Mouse (Mus musculus) B cell, adult 2 months (primary cell): Measurements from ENCODE around the gene Dtl.

ENCODE experiments used
- DNase-seq, 2 experiments: peaks; one replicate each; pipeline ENCODE4 v3.0.0; 2022

Dtl gene

GRCm38 (mm10) chr1:191574871-191575457 is 380 bp downstream of the Dtl start:
- DNase-seq: peak in 1 of 2 experiments; percentile 54

DNA sequence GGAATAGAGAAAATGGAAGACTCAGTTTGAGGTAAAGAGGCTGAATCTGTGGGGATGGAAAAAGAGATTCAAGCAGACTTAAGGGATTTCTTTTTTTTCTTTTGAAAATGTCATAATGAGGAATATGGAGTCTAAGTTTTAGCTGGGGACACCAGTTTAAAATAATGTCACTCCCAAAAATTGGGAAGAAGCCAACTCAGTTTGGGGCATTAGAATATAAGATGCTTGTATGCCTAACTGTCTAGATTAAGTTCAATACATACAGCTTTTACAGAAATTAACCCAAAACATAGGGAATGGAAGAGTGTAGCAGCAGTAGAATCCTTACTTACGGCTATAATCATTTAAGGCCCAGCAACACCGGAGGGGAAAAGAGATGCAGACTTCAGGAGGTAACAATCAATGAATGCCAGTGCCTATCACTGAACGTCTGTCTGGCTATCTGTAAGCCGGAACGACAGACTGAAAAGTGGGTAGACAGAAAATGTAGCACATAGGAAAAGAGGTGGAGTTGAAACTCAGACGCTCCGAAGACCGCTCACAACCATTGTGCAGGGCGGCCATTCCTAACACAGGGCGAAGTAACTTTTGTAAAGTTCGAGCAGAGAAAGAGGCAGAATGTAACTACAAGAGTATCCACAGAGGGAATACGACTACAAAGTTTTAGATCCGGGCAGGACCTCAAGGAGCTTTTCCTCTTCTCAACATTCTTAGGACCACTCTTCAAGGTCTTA is 1.3 kb downstream of the Dtl start:
- peak; percentile 4 to 9 for DNase-seq

GRCm38 (mm10) chr1:191570415-191570814 is 4.9 kb downstream of the Dtl start:
- no peak for DNase-seq

GRCm38 (mm10) chr1:191569625-191570024 is 5.7 kb downstream of the Dtl start:
- DNase-seq: no peak

- peak in 1 of 2 experiments; percentile 11 for DNase-seq
These were observed 7.5 kb downstream of the Dtl start for GRCm38 (mm10) chr1:191567859-191568258.

DNA sequence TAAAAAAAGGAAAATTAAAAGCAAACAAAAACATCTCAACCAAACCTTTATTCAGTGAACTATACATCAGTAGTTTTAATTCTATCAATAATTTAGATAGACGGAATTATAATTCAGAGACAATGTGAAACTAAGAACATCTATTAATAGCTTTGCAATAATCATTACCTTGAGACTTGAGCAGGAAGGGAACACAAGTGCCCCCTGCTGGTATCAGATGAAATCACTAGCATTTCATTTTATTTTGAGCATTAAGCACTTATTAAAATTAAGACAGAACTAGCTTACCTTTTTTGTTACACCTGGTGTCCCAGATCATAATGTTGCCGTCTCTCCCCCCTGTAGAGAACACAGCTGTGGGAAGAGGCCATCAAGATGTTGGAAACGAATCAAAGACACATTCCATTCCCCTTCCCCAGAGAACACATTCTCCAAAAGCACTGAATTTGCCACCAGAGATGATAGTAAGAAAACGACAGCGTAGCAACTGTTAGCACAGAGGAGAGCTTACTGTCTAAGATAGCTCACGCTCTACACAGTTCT is 12.4 kb downstream of the Dtl start:
- peak; percentile 66 to 74 for DNase-seq

DNA sequence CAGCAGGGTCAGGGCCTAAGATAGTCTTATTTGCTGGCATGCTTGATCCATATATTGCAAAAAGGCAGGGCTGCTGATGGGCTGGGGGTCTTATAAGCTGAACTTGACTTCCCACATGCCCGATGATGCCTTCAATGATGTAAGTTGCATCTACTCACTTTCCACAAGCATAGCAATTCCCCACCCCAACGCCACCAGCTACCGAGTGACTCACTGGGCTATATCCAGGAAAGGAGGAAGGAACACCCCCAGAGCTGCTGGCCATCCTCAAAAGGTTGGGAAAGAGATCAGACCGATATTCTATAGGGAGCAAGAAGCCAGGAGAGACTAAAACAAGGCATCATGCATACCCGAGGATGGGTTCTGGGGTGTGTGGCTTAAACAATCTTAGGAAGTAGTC is 15.6 kb downstream of the Dtl start:
- DNase-seq: no peak

GRCm38 (mm10) chr1:191557109-191557508 is 18.2 kb downstream of the Dtl start:
- no peak for DNase-seq

- DNase-seq: no peak
These were observed 24.6 kb downstream of the Dtl start for GRCm38 (mm10) chr1:191550786-191551185.

DNA sequence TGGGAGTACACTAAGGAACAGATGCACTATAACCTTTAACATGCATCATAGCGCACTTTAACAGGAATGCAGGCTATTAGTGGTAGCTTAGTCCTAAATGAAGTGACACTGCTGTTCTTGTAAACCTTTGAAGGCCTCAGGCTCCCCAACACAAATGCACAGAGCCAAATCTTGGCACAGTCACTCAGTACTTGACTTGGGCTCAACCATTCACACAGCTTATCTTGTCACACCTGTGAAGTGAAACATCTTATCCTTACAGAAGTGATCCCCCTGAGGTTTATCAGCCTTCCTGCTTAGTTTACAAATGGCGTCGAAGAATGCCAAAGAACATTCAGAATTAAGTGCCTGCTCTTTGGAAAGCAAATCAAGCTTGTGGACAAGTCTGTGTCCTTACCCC is 31.6 kb downstream of the Dtl start:
- no peak for DNase-seq

GRCm38 (mm10) chr1:191541619-191542018 is 33.7 kb downstream of the Dtl start:
- no peak for DNase-seq

DNA sequence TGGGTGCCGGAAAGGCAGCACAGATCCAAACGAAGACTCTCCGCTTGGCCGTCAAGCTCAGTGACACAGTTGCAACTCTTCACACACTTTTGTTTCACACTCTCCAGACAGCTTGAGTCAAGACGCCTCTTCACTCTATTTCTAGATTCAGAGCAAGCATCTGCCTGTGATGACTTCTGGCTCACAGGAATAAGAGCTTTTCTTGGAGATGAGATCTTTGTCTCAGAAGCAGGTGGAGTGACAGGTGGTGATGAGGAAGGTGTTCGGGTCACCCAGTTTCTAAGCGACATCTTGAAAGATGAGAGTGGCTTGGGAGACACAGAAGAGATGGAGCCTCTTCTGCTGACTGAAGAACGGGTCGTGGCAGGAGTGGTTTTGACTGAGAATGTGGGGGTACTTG is 34.3 kb downstream of the Dtl start:
- DNase-seq: no peak

DNA sequence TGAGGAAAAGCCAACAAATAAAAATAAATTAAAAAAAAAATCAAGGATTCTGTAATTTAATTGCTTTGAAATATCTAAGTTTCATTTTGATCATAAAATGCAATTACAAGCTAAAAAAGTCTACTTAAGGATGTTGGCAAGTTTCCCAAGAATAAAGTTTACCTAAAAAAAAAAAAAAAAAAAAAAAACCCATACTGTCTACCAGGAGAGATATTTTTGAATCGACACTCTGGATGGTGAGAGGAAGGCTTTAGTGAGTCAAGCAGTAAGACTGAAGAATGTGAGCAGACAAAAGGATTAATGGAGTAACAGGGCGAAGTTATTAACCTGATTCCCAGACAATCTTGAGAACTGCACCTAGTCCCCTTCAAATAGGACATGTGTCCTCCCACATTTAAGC is 35.0 kb downstream of the Dtl start:
- DNase-seq: no peak

DNA sequence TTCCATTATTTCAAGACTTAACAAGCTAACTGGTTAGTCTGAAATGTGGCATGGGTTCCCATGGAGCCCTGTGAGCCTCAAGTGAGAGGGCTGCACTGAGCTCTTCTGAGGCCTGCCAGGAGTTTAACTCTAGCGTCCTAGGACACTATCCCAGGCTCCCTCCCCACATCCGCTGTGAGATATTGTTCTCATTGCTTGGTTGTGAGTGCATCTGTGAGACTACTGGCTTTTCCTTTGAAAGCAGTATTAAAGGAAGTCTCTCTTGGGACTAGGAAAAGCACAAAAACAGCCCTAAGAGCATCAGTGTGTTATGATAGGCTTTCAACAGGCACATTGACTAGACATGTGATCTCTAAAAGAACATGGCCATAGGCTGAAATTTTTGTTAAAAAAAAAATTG is 40.4 kb downstream of the Dtl start:
- no peak for DNase-seq

DNA sequence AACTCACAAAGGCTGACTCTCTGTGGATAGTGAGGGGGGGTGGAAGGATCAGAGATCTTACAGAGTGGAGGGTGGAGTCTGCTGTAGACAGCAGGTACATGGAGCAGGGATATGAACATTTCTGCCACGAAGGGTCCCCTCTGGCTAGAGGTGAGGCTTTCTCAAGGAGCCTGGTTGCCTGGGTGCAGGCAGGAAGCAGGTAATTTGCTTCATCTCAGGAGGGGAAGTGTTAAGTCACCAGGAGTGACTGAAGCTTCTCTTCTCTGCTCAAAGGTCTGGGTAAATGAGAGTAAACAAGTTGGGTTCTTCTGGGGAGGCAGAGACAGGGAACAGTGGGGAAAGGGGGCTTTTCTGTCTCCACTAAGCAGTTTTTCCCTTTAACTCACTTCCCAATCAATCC is 44.3 kb downstream of the Dtl start:
- no peak for DNase-seq

DNA sequence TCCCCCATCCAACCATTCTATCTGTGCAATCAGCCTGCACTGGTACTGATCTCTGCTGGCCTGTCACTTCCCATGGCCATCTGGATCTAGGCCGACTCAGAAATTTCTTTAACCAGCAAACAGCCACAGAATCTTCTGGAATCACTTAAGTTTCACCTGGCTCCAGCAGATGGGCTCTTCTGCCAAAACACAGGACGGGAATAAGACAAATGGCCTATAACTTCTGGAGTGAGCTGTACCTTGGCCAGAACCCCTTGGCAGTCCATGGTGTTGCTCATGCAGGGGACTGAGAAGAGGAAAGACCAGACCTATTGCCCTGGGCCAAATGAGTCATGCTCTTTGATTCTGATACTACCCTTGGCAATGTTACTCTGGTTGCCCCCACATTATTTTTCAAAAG is 45.9 kb downstream of the Dtl start:
- no peak for DNase-seq

GRCm38 (mm10) chr1:191527921-191528612 is 47.3 kb downstream of the Dtl start:
- DNase-seq: no peak

DNA sequence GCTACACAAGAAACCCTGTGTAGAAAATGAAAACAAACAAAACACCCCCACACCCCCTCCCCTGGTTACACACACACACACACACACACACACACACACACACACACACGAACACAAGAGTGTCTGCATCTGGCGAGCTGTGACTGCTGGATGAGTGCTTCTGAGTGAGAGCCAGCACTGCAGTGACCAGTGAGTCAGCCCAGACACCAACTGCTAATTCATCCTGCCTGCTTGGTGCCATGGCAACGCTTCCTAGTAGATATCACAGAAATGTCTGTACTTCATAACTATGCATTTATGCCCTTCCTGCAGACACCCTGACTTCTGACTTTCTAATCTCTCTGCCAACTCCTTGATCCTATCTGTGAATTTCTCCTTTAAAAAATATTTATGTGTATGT is 48.3 kb downstream of the Dtl start:
- no peak for DNase-seq

DNA sequence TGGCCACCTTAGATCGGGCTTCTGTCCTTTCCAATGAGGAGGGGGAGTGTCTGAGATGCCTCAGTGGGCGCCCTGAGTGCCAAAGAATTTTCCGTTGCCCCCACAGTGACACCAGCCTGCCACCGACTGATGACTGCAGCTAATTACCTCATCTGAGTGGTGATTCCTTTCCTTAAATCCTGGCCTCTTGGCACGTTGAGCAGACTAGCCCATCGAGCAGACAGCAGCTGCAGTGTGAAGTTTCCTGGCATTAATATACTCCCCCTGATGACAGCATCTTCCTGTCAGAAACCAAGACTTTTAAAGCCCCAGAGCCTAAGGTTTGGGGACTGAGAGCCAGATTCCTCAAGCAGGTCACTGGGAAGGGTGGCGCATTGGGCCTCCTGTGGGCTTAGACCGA is 53.9 kb downstream of the Dtl start:
- no peak for DNase-seq

- no peak for DNase-seq
These were observed 54.7 kb downstream of the Dtl start for GRCm38 (mm10) chr1:191520669-191521068.

- no peak for DNase-seq
These were observed 55.1 kb downstream of the Dtl start for GRCm38 (mm10) chr1:191520194-191520593.

GRCm38 (mm10) chr1:191519329-191520066 is 55.8 kb downstream of the Dtl start:
- DNase-seq: peak in 1 of 2 experiments; percentile 9

- DNase-seq: no peak
These were observed 56.4 kb downstream of the Dtl start for GRCm38 (mm10) chr1:191518911-191519310.
